Mouse (Mus musculus) fat pad, adult 2 months (tissue): ENCODE data around the gene Pgm1.
A peak's percentile ranks its signal among the peaks of the same experiment; 100 is the strongest.

Source experiments
- DNase-seq: peaks from one replicate; pipeline ENCODE4 v3.0.0-alpha.2; 2011; ENCODE audit warnings: low read depth, low spot score; ENCODE audit errors: extremely low read depth

Gene Pgm1

GRCm38 (mm10) chr4:99955396-99955795, 26.2 kb downstream of the Pgm1 start:
- no peak for DNase-seq

- DNase-seq, result peak; percentile 23
Observed at GRCm38 (mm10) chr4:99957186-99957585, 28.0 kb downstream of the Pgm1 start.

GRCm38 (mm10) chr4:99958084-99958815, 29.0 kb downstream of the Pgm1 start:
- DNase-seq, result no peak

GRCm38 (mm10) chr4:99959308-99959707, 30.1 kb downstream of the Pgm1 start:
- no peak for DNase-seq

GRCm38 (mm10) chr4:99966555-99966954, 37.3 kb downstream of the Pgm1 start:
- no peak for DNase-seq

- DNase-seq, result no peak
Observed at GRCm38 (mm10) chr4:99969328-99969727, 40.1 kb downstream of the Pgm1 start.

- DNase-seq, result no peak
Observed at GRCm38 (mm10) chr4:99970097-99970496, 40.9 kb downstream of the Pgm1 start.

GRCm38 (mm10) chr4:99972886-99973285, 43.7 kb downstream of the Pgm1 start:
- no peak for DNase-seq

GRCm38 (mm10) chr4:99973931-99974330, 44.7 kb downstream of the Pgm1 start:
- DNase-seq, result no peak

- no peak for DNase-seq
Observed at GRCm38 (mm10) chr4:99974375-99974774, 45.2 kb downstream of the Pgm1 start.

- no peak for DNase-seq
Observed at GRCm38 (mm10) chr4:99979326-99979725, 50.1 kb downstream of the Pgm1 start.

- no peak for DNase-seq
Observed at GRCm38 (mm10) chr4:99981216-99981615, 52.0 kb downstream of the Pgm1 start.

GRCm38 (mm10) chr4:99983652-99984368, 54.6 kb downstream of the Pgm1 start:
- DNase-seq, result no peak

GRCm38 (mm10) chr4:99984369-99984752, 55.1 kb downstream of the Pgm1 start:
- no peak for DNase-seq

GRCm38 (mm10) chr4:99985086-99985485, 55.9 kb downstream of the Pgm1 start:
- DNase-seq, result no peak

- no peak for DNase-seq
Observed at GRCm38 (mm10) chr4:99985631-99986030, 56.4 kb downstream of the Pgm1 start.

- no peak for DNase-seq
Observed at GRCm38 (mm10) chr4:99986609-99987008, 57.4 kb downstream of the Pgm1 start.

GRCm38 (mm10) chr4:99988771-99989170, 59.6 kb downstream of the Pgm1 start:
- no peak for DNase-seq

- no peak for DNase-seq
Observed at GRCm38 (mm10) chr4:100000971-100001370, 71.8 kb downstream of the Pgm1 start.

GRCm38 (mm10) chr4:100001806-100002205, 72.6 kb downstream of the Pgm1 start:
- DNase-seq, result no peak

GRCm38 (mm10) chr4:100007721-100008120, 78.5 kb downstream of the Pgm1 start:
- no peak for DNase-seq

GRCm38 (mm10) chr4:100008371-100009090, 79.3 kb downstream of the Pgm1 start:
- no peak for DNase-seq
